In genomic region chr17:91913556-91913955, GRCm38 (mm10) we compare ENCODE assay signal across 21 mouse cellular contexts.
DNase-seq lines count a peak whose midpoint lies in the region; ATAC-seq lines count a peak whose summit lies in the region.
"Had no signal": no experiment of that assay in that cellular context is flagged by ENCODE, and none has a peak within 500 bp of the region (broad histone marks: within the 10 kb centered on the region; RNA-seq: fewer than 3 reads in every experiment).

No protein-coding gene starts in this region.

- no peak for ATAC-seq in cerebellum, adult (ENCODE audit: insufficient number of reproducible peaks, low FRiP score, low TSS enrichment)
- ATAC-seq: forebrain, embryonic 16.5 days; intestine, postnatal 0 days; Patski had no signal

- intact Hi-C loops in left cerebral cortex, postnatal 14 days (cut with DNase I) = no loop called here

- peak; percentile 10 to 25 for DNase-seq in cerebellum, adult 18-20 months
- DNase-seq in cerebellum, adult 9-10 months = peak; percentile 12
- DNase-seq in cerebellum, adult 11-12 months = no peak
- DNase-seq in cerebellum, postnatal 14 days = peak; percentile 42 to 65
- DNase-seq in yolk sac, embryonic 10.5 days (ENCODE audit: low spot score) = no peak
- no peak for DNase-seq in urinary bladder, adult 18-20 months (ENCODE audit: low spot score in 2 of 2)
- DNase-seq in left cerebral cortex, postnatal 14 days (ENCODE audit: low spot score in 2 of 2) = no peak
- DNase-seq: adrenal gland, postnatal 10 days; adrenal gland, postnatal 36 days; B cell, adult 2 months; embryo, embryonic 11 days; gastrocnemius, postnatal 10 days; gastrocnemius, postnatal 36 days; heart, adult 2 months; heart, postnatal 14 days; heart, postnatal 4 days; kidney, adult 2 months had no signal

Comparison
In these comparisons a context has a peak if more than half of its experiments do, and no peak if none do; other contexts are left out.
1. DNase-seq: peak in cerebellum, adult 18-20 months (2 of 2), cerebellum, adult 9-10 months (single experiment) and cerebellum, postnatal 14 days (2 of 2); none in cerebellum, adult 11-12 months (single experiment), yolk sac, embryonic 10.5 days (single experiment), urinary bladder, adult 18-20 months (0 of 2) and left cerebral cortex, postnatal 14 days (0 of 2).